Mouse (Mus musculus): ENCODE results near the gene Cep95. TPM values are rescaled to one million over a fixed set of nuclear protein-coding genes. Genes with fewer than 3 reads are reported as not detected.
"Not testable (repeated sequence)": the region's sequence is repeated elsewhere in the genome, so short reads cannot be mapped to it uniquely, and the experiment has no call there.

Gene Cep95
- total RNA-seq, 4 experiments from 2014 or later: 9.1 to 15.6 (median 13.8) TPM

- no peak for DNase-seq (ENCODE audit: low spot score in 2 of 2)
Measured at GRCm38 (mm10) chr11:106776960-106777359, 12.1 kb upstream of the Cep95 start.

GRCm38 (mm10) chr11:106777395-106777794, 11.7 kb upstream of the Cep95 start:
- DNase-seq (ENCODE audit: low spot score in 2 of 2): no peak

GRCm38 (mm10) chr11:106778132-106778531, 10.9 kb upstream of the Cep95 start:
- no peak for DNase-seq (ENCODE audit: low spot score in 2 of 2)

GRCm38 (mm10) chr11:106778589-106779387, 10.3 kb upstream of the Cep95 start:
- no peak for DNase-seq (ENCODE audit: low spot score in 2 of 2)

- peak; percentile 88 to 92 for DNase-seq (ENCODE audit: low spot score in 2 of 2)
Measured at GRCm38 (mm10) chr11:106779388-106780088, 9.5 kb upstream of the Cep95 start, which contains the start of gene Polg2. Gene Polg2, minus strand, starts transcription at chr11:106779537.

GRCm38 (mm10) chr11:106780089-106780425, 9.0 kb upstream of the Cep95 start:
- no peak for DNase-seq (ENCODE audit: low spot score in 2 of 2)

GRCm38 (mm10) chr11:106780590-106781220, 8.3 kb upstream of the Cep95 start:
- DNase-seq (ENCODE audit: low spot score in 2 of 2): no peak

- DNase-seq (ENCODE audit: low spot score in 2 of 2): not testable (repeated sequence)
Measured at GRCm38 (mm10) chr11:106782271-106782670, 6.8 kb upstream of the Cep95 start.

- no peak for DNase-seq (ENCODE audit: low spot score in 2 of 2)
Measured at GRCm38 (mm10) chr11:106782841-106783764, 5.9 kb upstream of the Cep95 start.

- no peak for DNase-seq (ENCODE audit: low spot score in 2 of 2)
Measured at GRCm38 (mm10) chr11:106784476-106784875, 4.6 kb upstream of the Cep95 start.

GRCm38 (mm10) chr11:106785043-106785442, 4.0 kb upstream of the Cep95 start:
- DNase-seq (ENCODE audit: low spot score in 2 of 2): no peak

- peak; percentile 84 to 88 for DNase-seq (ENCODE audit: low spot score in 2 of 2)
Measured at GRCm38 (mm10) chr11:106787131-106788025, 1.7 kb upstream of the Cep95 start.

- DNase-seq (ENCODE audit: low spot score in 2 of 2): peak; percentile 97 to 98
Measured at GRCm38 (mm10) chr11:106788026-106788774, 852 bp upstream of the Cep95 start.

GRCm38 (mm10) chr11:106789649-106790048, 597 bp downstream of the Cep95 start:
- no peak for DNase-seq (ENCODE audit: low spot score in 2 of 2)

- DNase-seq (ENCODE audit: low spot score in 2 of 2): no peak
Measured at GRCm38 (mm10) chr11:106793846-106794245, 4.8 kb downstream of the Cep95 start.

GRCm38 (mm10) chr11:106795679-106796078, 6.6 kb downstream of the Cep95 start:
- DNase-seq (ENCODE audit: low spot score in 2 of 2): no peak

- no peak for DNase-seq (ENCODE audit: low spot score in 2 of 2)
Measured at GRCm38 (mm10) chr11:106802069-106802627, 13.1 kb downstream of the Cep95 start.

GRCm38 (mm10) chr11:106807442-106807841, 18.4 kb downstream of the Cep95 start:
- not testable (repeated sequence) for DNase-seq (ENCODE audit: low spot score in 2 of 2)

Measured in layer of hippocampus, adult 8-10 months (tissue).